In genomic region chr5:8732639-8733038, GRCm38 (mm10) we compare ENCODE assay signal across 28 mouse cellular contexts.
"Had no signal": no experiment of that assay in that cellular context is flagged by ENCODE, and none has a peak within 500 bp of the region (broad histone marks: within the 10 kb centered on the region; RNA-seq: fewer than 3 reads in every experiment).

No protein-coding gene starts in this region.

- H3K4me2 ChIP-seq: heart, embryonic 11.5 days; heart, embryonic 13.5 days; heart, embryonic 15.5 days; hindbrain, embryonic 13.5 days; hindbrain, embryonic 15.5 days; intestine, embryonic 15.5 days; kidney, embryonic 15.5 days; limb, embryonic 13.5 days; limb, embryonic 15.5 days; liver, embryonic 12.5 days had no signal

- ATAC-seq: inflammation-experienced regulatory T-cells, adult 6 months; intestine, embryonic 15.5 days; intestine, postnatal 0 days; liver, embryonic 12.5 days had no signal

- H3K4me3 ChIP-seq: gastrocnemius, adult 2 months; heart, adult 2 months; heart, embryonic 13.5 days; heart, embryonic 15.5 days; hindbrain, embryonic 13.5 days; hindbrain, embryonic 15.5 days; intestine, embryonic 15.5 days; kidney, embryonic 15.5 days; limb, embryonic 13.5 days; limb, embryonic 15.5 days; liver, embryonic 12.5 days had no signal

- H3K9ac ChIP-seq: heart, embryonic 13.5 days; heart, embryonic 15.5 days; hindbrain, embryonic 13.5 days; hindbrain, embryonic 15.5 days; intestine, embryonic 15.5 days; kidney, embryonic 15.5 days; limb, embryonic 13.5 days; limb, embryonic 15.5 days; liver, embryonic 12.5 days; liver, embryonic 14.5 days had no signal

- H3K27ac ChIP-seq: gastrocnemius, adult 2 months; heart, adult 2 months; heart, embryonic 13.5 days; heart, embryonic 15.5 days; hindbrain, embryonic 13.5 days; hindbrain, embryonic 15.5 days; intestine, embryonic 15.5 days; kidney, embryonic 15.5 days; kidney, postnatal 0 days; limb, embryonic 13.5 days; limb, embryonic 15.5 days; liver, embryonic 12.5 days; liver, embryonic 14.5 days had no signal

- H3K4me1 ChIP-seq: heart, embryonic 13.5 days; heart, embryonic 15.5 days; hindbrain, embryonic 13.5 days; hindbrain, embryonic 15.5 days; intestine, embryonic 15.5 days; kidney, embryonic 15.5 days; limb, embryonic 15.5 days; liver, embryonic 12.5 days had no signal

- H3K27me3 ChIP-seq: heart, embryonic 13.5 days; heart, embryonic 15.5 days; hindbrain, embryonic 13.5 days; hindbrain, embryonic 15.5 days; intestine, embryonic 15.5 days; kidney, embryonic 15.5 days; limb, embryonic 13.5 days; limb, embryonic 15.5 days; liver, embryonic 12.5 days had no signal

- DNase-seq: gastrocnemius, adult 2 months; gastrocnemius, postnatal 10 days; gastrocnemius, postnatal 25 days; heart, adult 11 months; heart, adult 2 months; heart, postnatal 14 days; heart, postnatal 36 days; kidney, adult 18-20 months; kidney, adult 9 months; kidney, postnatal 14 days; kidney, postnatal 36 days; layer of hippocampus, adult 9-11 months; layer of hippocampus, postnatal 36 days; left cerebral cortex, postnatal 4 days had no signal

- H3K9me3 ChIP-seq: heart, embryonic 13.5 days; heart, embryonic 15.5 days; hindbrain, embryonic 13.5 days; hindbrain, embryonic 15.5 days; intestine, embryonic 15.5 days; kidney, embryonic 15.5 days; limb, embryonic 13.5 days; limb, embryonic 15.5 days; liver, embryonic 12.5 days had no signal

- H3K36me3 ChIP-seq: heart, embryonic 13.5 days; heart, embryonic 15.5 days; hindbrain, embryonic 13.5 days; hindbrain, embryonic 15.5 days; intestine, embryonic 15.5 days; kidney, embryonic 15.5 days; limb, embryonic 13.5 days; limb, embryonic 15.5 days; liver, embryonic 12.5 days had no signal
